Mouse (Mus musculus) midbrain, embryonic 14.5 days (tissue): ENCODE results near the gene Dnajc22. TPM values are rescaled to one million over a fixed set of nuclear protein-coding genes. Genes with fewer than 3 reads are reported as not detected.

Experiments used
- ATAC-seq: fragments of 200-750 bp; cut with Nextera tagmentation; 2 replicates; pipeline ENCODE4 v1.8.0; 2017; ENCODE audit warnings: moderate number of reproducible peaks, moderate library complexity; ENCODE audit not compliant: low FRiP score, low TSS enrichment
- DNase-seq: peaks from one replicate; pipeline ENCODE4 v3.0.0-alpha.2; 2015
- H3K27ac ChIP-seq: fragments of 300-500 bp; sonication (generic); replicated peaks from 2 replicates; pipeline ENCODE4 v1.5.1; 2014; ENCODE audit warnings: mild to moderate bottlenecking, low read depth, low read length, moderate library complexity
- H3K27me3 ChIP-seq: fragments of 300-500 bp; sonication (generic); 2 replicates; pipeline ENCODE4 v1.6.1; 2014; ENCODE audit warnings: low read length, control low read depth, mixed read lengths; ENCODE audit not compliant: control insufficient read depth, insufficient read depth
- H3K36me3 ChIP-seq: fragments of 300-500 bp; sonication (generic); 2 replicates; pipeline ENCODE4 v1.6.1; 2014; ENCODE audit warnings: low read length, control low read depth; ENCODE audit not compliant: control insufficient read depth, insufficient read depth
- H3K4me1 ChIP-seq: fragments of 300-500 bp; sonication (generic); 2 replicates; pipeline ENCODE4 v1.6.1; 2014; ENCODE audit warnings: mild to moderate bottlenecking, antibody characterized with exemption, low read length, control low read depth; ENCODE audit not compliant: control insufficient read depth, insufficient read depth
- H3K4me2 ChIP-seq: fragments of 300-500 bp; sonication (generic); 2 replicates; pipeline ENCODE4 v1.6.1; 2014; ENCODE audit warnings: mild to moderate bottlenecking, low read length, moderate library complexity
- H3K4me3 ChIP-seq: fragments of 300-500 bp; sonication (generic); replicated peaks from 2 replicates; pipeline ENCODE4 v1.5.1; 2014; ENCODE audit warnings: low read depth, low read length
- H3K9ac ChIP-seq: fragments of 300-500 bp; sonication (generic); replicated peaks from 2 replicates; pipeline ENCODE4 v1.6.1; 2014; ENCODE audit warnings: mild to moderate bottlenecking, low read length, moderate library complexity
- H3K9me3 ChIP-seq: fragments of 300-500 bp; sonication (generic); 2 replicates; pipeline ENCODE4 v1.6.1; 2016; ENCODE audit warnings: low read length, control low read depth, mixed read lengths; ENCODE audit not compliant: control insufficient read depth
- WGBS: fragments of 180-500 bp; shearing (Covaris S2); extraction: QIAGEN DNeasy Blood & Tissue Kit; methylation state at CpG from one replicate; pipeline ENCODE4 v1.1.7; 2014; 5-methylcytosine and 5-hydroxymethylcytosine counted together
- polyA plus RNA-seq: library from polyadenylated mRNA; unstranded; fragments of >200 nt; fragmentation: Nextera tagmentation; extraction: Ambion mirVana; gene quantifications from 2 replicates; pipeline ENCODE4 v1.2.1, GENCODE M21; 2014

The Dnajc22 gene
- polyA plus RNA-seq, 1 experiment from 2014 or later: 0.71 TPM

DNA sequence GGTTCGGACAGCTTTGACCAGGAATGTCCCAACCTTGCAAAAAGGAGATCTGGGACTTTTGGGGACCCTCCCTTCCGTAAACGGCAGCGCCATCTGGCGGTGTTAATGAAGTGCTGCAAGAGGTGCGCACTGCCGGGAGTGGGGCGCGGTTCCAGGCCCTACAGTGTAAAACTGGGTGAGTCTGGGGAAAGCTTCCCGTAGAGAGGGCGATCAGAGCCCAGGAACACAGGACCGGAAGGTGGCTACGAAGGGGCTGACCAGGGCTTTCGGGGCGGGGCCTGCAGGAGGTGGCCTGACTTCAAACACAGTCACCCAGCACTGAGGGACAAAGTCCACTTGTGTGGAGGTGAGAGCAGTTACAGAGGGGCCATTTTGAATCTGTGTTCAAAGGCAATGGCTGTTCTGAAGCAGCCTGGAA lies 6.2 kb downstream of the Dnajc22 start:
- DNase-seq (peak; percentile 80), ATAC-seq (no peak)
- under 1% methylated on average over 15 of the region's 15 CpGs for WGBS
- Histone ChIP-seq H3K27ac (0 out of 2 replicates have a peak overlapping the region, but pooled peaks have one; percentile 5), H3K4me2 (peak overlapping the region; percentile 72), H3K27me3 (peaks cover 42% of the 10 kb centered on the region), H3K9me3 (no peaks in the 10 kb centered on the region), H3K4me3 (peak overlapping the region; percentile 7; the same call in 1 of the 2 replicates), H3K4me1 (peaks cover 26% of the 10 kb centered on the region), H3K9ac (no peak overlapping the region), H3K36me3 (no peaks in the 10 kb centered on the region)

DNA sequence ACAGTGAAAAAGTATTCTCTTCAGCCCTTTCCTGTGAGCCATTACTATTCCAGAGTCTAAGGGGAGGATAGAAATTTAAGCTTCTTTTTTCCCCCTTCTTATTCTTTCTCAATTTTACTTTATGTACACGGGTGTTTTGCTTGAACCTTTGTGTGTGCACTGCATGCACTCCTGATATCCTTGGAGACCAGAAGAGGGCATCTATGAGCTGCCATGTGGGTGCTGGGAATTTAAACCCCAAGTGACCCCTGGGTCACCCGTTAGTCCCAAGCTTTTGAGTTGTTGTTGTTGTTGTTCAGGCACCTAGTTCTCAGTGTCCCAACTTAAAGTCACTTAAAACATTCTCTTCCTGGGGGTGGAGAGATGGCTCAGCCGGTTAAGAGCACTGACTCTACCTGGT lies 7.0 kb downstream of the Dnajc22 start:
- Histone ChIP-seq H3K27ac (no peak overlapping the region), H3K4me1 (peaks cover 21% of the 10 kb centered on the region), H3K9ac (no peak overlapping the region), H3K4me3 (no peak overlapping the region), H3K9me3 (no peaks in the 10 kb centered on the region), H3K36me3 (no peaks in the 10 kb centered on the region), H3K27me3 (peaks cover 42% of the 10 kb centered on the region), H3K4me2 (no peak overlapping the region)
- no peak for ATAC-seq
- DNase-seq: no peak
- WGBS: 46% methylated on average over 3 of the region's 3 CpGs

DNA sequence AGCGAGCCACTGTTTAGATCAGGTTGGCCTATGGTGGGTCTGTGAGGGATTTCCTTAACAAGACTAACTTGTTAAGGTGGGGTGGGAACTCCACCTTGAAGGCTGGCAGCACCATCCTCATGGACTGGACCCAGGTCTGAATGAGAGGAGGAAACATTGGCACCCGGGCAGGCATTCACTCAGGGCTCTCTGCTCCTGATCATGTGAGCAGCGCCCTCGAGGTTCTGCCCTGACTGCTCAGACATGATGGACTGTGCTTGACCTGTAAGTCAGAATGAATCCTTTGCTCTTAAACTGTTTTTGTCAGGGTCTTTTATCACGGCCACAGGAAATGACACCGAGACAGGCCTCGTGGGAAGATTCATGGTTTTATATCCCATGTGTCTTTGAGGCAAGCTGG lies 12.3 kb downstream of the Dnajc22 start:
- 87% methylated on average over 7 of the region's 7 CpGs for WGBS
- H3K9me3 ChIP-seq: no peaks in the 10 kb centered on the region
- H3K4me2 ChIP-seq: no peak overlapping the region
- no peak overlapping the region for H3K9ac ChIP-seq
- H3K4me3 ChIP-seq: no peak overlapping the region
- no peaks in the 10 kb centered on the region for H3K4me1 ChIP-seq
- H3K27me3 ChIP-seq: no peaks in the 10 kb centered on the region
- H3K36me3 ChIP-seq: no peaks in the 10 kb centered on the region
- no peak for DNase-seq
- no peak overlapping the region for H3K27ac ChIP-seq
- no peak for ATAC-seq

DNA sequence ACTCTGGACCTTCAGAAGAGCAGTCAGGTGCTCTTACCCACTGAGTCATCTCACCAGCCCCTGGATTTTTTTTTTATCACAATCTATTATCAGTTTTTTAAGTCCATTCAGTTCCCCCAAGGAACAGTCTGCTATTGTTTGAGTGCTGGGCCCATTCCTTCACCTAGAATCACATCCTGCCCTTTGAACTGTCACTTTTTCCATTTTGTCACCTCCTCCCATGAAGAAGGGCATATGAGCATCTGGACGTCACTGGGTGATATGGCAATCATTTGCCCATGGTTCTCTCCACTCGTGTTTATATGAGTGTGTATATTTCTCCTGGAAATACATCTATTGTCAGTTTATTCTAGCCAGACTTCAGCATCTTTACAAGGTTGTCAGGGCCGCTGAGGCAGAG lies 14.9 kb downstream of the Dnajc22 start:
- Histone ChIP-seq H3K36me3 (no peaks in the 10 kb centered on the region), H3K27ac (no peak overlapping the region), H3K9ac (no peak overlapping the region), H3K4me2 (no peak overlapping the region), H3K27me3 (no peaks in the 10 kb centered on the region), H3K4me1 (no peaks in the 10 kb centered on the region), H3K4me3 (no peak overlapping the region), H3K9me3 (no peaks in the 10 kb centered on the region)
- ATAC-seq (no peak), DNase-seq (no peak)
- WGBS: 84% methylated on average over 3 of the region's 3 CpGs

DNA sequence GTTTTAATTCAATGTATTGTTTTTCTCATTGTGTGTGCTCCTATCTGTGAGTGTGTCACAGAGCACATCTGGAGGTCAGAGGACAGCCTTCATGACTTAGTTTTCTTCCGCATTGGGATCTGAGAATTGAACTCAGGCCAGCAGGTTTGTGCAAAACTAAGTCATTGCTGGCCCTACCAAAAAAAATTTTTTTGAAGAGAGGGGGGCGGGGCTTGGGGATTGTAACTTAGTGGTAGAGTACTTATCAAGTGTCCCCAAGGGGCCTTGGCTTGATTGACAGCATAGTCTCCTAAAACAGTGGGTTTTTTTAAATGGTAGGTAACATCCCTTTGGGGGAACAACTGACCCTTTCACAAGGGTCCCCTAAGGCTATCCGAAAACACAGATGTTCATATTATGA lies 18.2 kb downstream of the Dnajc22 start:
- no peak overlapping the region for H3K4me3 ChIP-seq
- no peak overlapping the region for H3K9ac ChIP-seq
- no peak for ATAC-seq
- 87% methylated on average over 3 of the region's 3 CpGs for WGBS
- DNase-seq: no peak
- H3K9me3 ChIP-seq: no peaks in the 10 kb centered on the region
- no peaks in the 10 kb centered on the region for H3K4me1 ChIP-seq
- H3K27me3 ChIP-seq: no peaks in the 10 kb centered on the region
- H3K4me2 ChIP-seq: no peak overlapping the region
- no peak overlapping the region for H3K27ac ChIP-seq
- H3K36me3 ChIP-seq: no peaks in the 10 kb centered on the region

DNA sequence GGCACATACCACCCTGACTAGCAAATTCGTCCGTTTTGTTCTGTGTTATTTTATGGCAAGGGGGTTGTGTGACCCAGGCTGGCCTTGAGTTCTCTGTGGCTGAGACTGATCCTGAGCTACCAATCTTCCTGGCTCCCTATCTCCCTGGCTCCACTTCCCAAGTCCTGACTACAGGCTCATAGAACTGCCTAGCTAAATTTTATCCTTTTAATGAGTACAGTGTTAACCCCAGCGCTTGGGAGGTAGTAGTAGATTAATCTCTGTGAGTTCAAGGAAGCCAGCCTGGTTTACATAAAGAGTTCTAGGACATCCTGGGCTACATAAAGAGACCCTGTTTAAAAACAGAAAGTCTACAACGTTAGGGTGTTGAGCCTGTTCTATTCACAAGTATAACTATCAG lies 18.8 kb downstream of the Dnajc22 start:
- DNase-seq (no peak), ATAC-seq (no peak)
- no peaks in the 10 kb centered on the region for H3K36me3 ChIP-seq
- H3K27ac ChIP-seq: no peak overlapping the region
- no peak overlapping the region for H3K9ac ChIP-seq
- no peak overlapping the region for H3K4me2 ChIP-seq
- H3K27me3 ChIP-seq: no peaks in the 10 kb centered on the region
- H3K9me3 ChIP-seq: no peaks in the 10 kb centered on the region
- no peak overlapping the region for H3K4me3 ChIP-seq
- WGBS: 74% methylated on average over 4 of the region's 4 CpGs
- no peaks in the 10 kb centered on the region for H3K4me1 ChIP-seq

DNA sequence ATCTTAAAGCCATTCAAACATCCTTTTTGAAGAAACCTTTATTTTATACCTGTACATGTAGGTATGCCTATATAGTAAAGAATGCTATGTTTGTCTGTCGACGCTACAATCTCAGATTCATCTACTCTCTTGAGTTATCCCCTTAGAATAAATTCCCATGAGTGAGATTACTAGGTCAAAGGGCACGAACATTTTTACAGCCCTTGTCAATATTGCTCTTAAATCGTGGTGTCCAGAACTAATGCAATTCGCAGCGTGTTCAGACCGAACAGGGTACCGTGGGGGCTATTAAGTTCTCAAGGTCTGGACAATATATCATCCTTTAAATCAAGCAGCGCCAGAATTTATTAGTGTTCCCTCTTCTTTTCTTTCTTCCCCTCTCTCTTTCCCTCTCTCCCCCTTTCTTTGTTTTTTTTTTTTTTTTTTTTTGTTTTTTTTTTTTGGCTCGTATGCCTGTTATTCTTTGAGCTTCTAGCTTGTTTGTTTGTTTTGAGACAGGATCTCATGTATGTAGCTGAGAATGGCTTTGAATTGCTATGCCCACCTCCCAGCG lies 19.9 kb downstream of the Dnajc22 start:
- no peak for DNase-seq
- ATAC-seq: no peak
- no peaks in the 10 kb centered on the region for H3K27me3 ChIP-seq
- H3K27ac ChIP-seq: no peak overlapping the region
- no peak overlapping the region for H3K4me3 ChIP-seq
- no peak overlapping the region for H3K9ac ChIP-seq
- WGBS: 65% methylated on average over 11 of the region's 11 CpGs
- no peak overlapping the region for H3K4me2 ChIP-seq
- no peaks in the 10 kb centered on the region for H3K4me1 ChIP-seq
- H3K36me3 ChIP-seq: no peaks in the 10 kb centered on the region
- H3K9me3 ChIP-seq: no peaks in the 10 kb centered on the region

DNA sequence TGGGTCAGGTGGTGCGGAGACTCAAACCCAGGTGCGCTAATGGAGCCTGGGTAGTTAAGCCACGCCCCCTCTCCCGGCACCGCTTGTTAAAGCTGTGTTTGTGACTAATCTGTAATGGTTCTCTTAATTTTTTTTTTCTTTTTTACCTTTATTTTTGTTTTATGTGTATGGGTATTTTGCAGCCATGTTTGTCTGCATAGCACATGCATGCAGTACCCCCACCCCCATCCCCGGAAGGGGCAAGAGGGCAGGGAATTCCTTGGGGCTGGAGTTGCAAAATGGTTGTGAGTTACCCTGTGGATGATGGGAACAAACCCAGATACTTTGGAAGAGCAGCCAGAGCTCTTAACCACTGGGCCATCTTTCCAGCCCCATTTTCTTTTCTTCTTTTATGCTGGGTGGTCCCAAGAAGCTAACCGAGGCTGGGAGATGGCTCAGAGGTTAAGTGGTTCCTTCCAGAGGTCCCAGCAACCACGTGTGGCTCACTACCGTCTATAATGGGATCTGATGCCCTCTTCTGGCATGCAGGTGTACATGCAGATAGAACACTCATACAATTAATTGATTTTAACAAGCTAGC lies 20.5 kb downstream of the Dnajc22 start:
- ATAC-seq (no peak), DNase-seq (no peak)
- 8% methylated on average over 9 of the region's 9 CpGs for WGBS
- H3K4me1 ChIP-seq: no peaks in the 10 kb centered on the region
- no peaks in the 10 kb centered on the region for H3K9me3 ChIP-seq
- no peaks in the 10 kb centered on the region for H3K27me3 ChIP-seq
- no peak overlapping the region for H3K9ac ChIP-seq
- H3K4me2 ChIP-seq: no peak overlapping the region
- no peak overlapping the region for H3K27ac ChIP-seq
- H3K4me3 ChIP-seq: no peak overlapping the region
- no peaks in the 10 kb centered on the region for H3K36me3 ChIP-seq

DNA sequence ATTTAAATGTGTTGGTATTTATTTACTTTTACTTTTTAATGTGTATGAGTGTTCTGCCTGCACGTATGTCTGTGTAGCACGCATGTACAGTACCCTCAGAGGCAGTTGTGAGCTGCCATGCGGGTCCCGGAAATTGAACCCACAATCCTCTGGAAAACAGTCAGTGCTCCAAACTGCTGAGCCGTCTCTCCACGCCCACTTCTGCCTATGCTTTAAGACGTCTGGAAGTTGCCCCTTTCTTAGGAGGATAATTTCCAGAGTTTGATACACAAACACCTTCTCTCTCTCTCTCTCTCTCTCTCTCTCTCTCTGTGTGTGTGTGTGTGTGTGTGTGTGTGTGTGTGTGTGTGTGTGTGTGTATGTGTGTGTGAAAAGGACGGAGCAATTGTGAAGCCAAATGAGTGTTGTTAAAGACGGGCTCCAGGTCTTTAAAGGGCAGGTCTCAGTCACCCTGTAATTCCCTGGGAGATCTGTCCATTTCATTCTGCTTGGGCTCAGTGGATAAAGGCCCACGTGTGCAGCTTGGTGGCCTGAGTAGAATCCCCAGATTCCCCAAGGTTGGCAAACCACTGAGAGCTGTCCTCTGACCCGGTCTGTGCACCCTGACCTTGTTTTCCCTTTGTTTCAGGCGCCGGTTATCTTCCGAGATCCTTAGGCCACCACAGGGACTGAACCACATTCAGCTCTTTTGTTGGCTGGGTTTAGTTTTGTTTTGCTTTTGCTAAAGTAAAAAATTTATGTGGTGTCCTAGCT lies 21.5 kb downstream of the Dnajc22 start:
- H3K9me3 ChIP-seq: no peaks in the 10 kb centered on the region
- H3K4me2 ChIP-seq: no peak overlapping the region
- H3K4me1 ChIP-seq: no peaks in the 10 kb centered on the region
- WGBS: 47% methylated on average over 14 of the region's 14 CpGs
- ATAC-seq (no peak), DNase-seq (no peak)
- no peak overlapping the region for H3K4me3 ChIP-seq
- no peaks in the 10 kb centered on the region for H3K36me3 ChIP-seq
- no peak overlapping the region for H3K9ac ChIP-seq
- H3K27ac ChIP-seq: no peak overlapping the region
- no peaks in the 10 kb centered on the region for H3K27me3 ChIP-seq
